Mouse (Mus musculus) embryonic fibroblast, embryonic 13.5 days (primary cell): ENCODE data around the gene Ndufs2.

Experiments
- CTCF ChIP-seq: IDR thresholded peaks from 2 replicates; pipeline ENCODE4 v1.5.1; 2011; ENCODE audit warnings: mild to moderate bottlenecking, control low read depth, low read length, moderate library complexity, borderline replicate concordance; ENCODE audit not compliant: insufficient read depth
- POLR2A ChIP-seq: IDR thresholded peaks from 2 replicates; pipeline ENCODE4 v1.6.1; 2011; ENCODE audit warnings: low read depth, mild to moderate bottlenecking, control low read depth, low read length, moderate library complexity

DNA sequence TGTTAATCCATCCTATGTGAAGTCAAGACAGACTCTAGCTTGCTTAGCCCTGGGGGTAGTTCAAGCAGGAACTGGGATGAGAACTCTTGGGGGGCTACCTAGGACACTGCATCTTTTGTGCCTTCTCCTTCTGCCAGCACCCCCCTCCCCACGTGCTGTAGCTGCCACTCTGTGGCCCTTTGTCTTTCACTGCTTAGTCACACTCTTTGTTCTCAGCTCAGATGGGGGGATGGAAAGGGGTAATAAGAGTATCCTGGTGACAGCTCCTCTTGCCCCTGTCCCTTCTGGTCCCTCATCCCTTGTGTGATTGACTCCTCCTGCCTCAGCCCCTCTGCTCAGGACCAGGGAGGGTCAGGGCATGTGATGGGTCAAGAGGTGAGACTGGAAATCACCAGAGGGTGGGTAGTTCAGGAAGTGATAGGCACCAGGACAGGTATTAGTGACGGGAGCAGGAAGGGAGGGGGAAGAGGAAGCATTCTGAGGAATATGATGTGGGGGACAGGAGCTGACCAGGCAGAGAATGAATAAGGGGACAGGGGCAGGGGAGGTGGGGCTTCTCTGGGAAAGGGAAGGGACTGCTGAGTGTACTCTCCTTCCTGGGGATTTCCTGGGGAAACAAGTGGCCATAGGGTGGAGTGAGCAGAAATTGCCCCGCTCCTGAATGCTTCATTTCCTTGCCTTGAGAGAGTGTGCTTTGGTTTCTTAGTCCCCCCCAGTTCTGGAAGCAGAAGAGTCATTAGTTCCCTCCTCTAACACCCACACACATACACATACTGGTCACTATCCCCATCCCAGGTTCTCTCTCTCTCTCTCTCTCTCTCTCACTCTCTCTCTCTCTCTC lies 2.6 kb downstream of the Ndufs2 start:
- TF ChIP-seq POLR2A: peak; percentile 20; the same call in 1 of the 2 replicates
- TF ChIP-seq CTCF: no peak
